Mouse (Mus musculus) liver, embryonic 16.5 days (tissue): ENCODE measurements around the gene Fars2. TPM values are rescaled to one million over a fixed set of nuclear protein-coding genes. Genes with fewer than 3 reads are reported as not detected.

Experiments
- ATAC-seq: fragments of 200-750 bp; cut with Nextera tagmentation; 2 replicates; pipeline ENCODE4 v1.8.0; 2017; ENCODE audit warnings: low read depth, mild to moderate bottlenecking, moderate number of reproducible peaks, moderate library complexity
- H3K27ac ChIP-seq: fragments of 300-500 bp; sonication (generic); 2 replicates; pipeline ENCODE4 v1.5.1; 2014; ENCODE audit warnings: mild to moderate bottlenecking, low read length
- H3K27me3 ChIP-seq: fragments of 300-500 bp; sonication (generic); 2 replicates; pipeline ENCODE4 v1.6.1; 2014; ENCODE audit warnings: low read depth, low read length, mixed read lengths; ENCODE audit not compliant: control insufficient read depth, insufficient read depth
- H3K36me3 ChIP-seq: fragments of 300-500 bp; sonication (generic); 2 replicates; pipeline ENCODE4 v1.6.1; 2014; ENCODE audit warnings: mild to moderate bottlenecking; ENCODE audit not compliant: control insufficient read depth, insufficient read depth
- H3K4me1 ChIP-seq: fragments of 300-500 bp; sonication (generic); 2 replicates; pipeline ENCODE4 v1.6.1; 2014; ENCODE audit warnings: low read depth, low read length, mixed read lengths; ENCODE audit not compliant: control insufficient read depth
- H3K4me2 ChIP-seq: fragments of 300-500 bp; sonication (generic); 2 replicates; pipeline ENCODE4 v1.6.1; 2014; ENCODE audit warnings: low read depth, low read length, mixed read lengths
- H3K4me3 ChIP-seq: fragments of 300-500 bp; sonication (generic); 2 replicates; pipeline ENCODE4 v1.5.1; 2014; ENCODE audit warnings: low read depth, mild to moderate bottlenecking, low read length
- H3K9ac ChIP-seq: fragments of 300-500 bp; sonication (generic); 2 replicates; pipeline ENCODE4 v1.6.1; 2014; ENCODE audit warnings: low read depth, low read length
- H3K9me3 ChIP-seq: fragments of 300-500 bp; sonication (generic); replicated peaks from 2 replicates; pipeline ENCODE4 v1.6.1; 2016; ENCODE audit warnings: low read length; ENCODE audit not compliant: control insufficient read depth
- WGBS: fragments of 180-500 bp; shearing (Covaris S2); extraction: QIAGEN DNeasy Blood & Tissue Kit; methylation state at CpG from one replicate; pipeline ENCODE4 v1.1.7; 2014; ENCODE audit not compliant: insufficient replicate concordance; 5-methylcytosine and 5-hydroxymethylcytosine counted together
- polyA plus RNA-seq: library from polyadenylated mRNA; unstranded; fragments of >200 nt; fragmentation: Nextera tagmentation; extraction: Ambion mirVana; gene quantifications from 2 replicates; pipeline ENCODE4 v1.2.1, GENCODE M21; 2015

The Fars2 gene
- polyA plus RNA-seq, 1 experiment from 2014 or later: 26.0 TPM

GRCm38 (mm10) chr13:36493294-36493693, 376.1 kb downstream of the Fars2 start:
- Histone ChIP-seq H3K27ac (no peak overlapping the region), H3K4me1 (no peaks in the 10 kb centered on the region), H3K36me3 (no peaks in the 10 kb centered on the region), H3K4me3 (no peak overlapping the region), H3K27me3 (no peaks in the 10 kb centered on the region), H3K4me2 (no peak overlapping the region), H3K9me3 (no peaks in the 10 kb centered on the region), H3K9ac (no peak overlapping the region)
- 67% methylated on average over 2 of the region's 2 CpGs for WGBS
- ATAC-seq: no peak

- 68% methylated on average over 7 of the region's 7 CpGs for WGBS
- H3K27ac ChIP-seq: no peak overlapping the region
- H3K36me3 ChIP-seq: no peaks in the 10 kb centered on the region
- H3K9ac ChIP-seq: no peak overlapping the region
- no peaks in the 10 kb centered on the region for H3K4me1 ChIP-seq
- H3K4me3 ChIP-seq: no peak overlapping the region
- no peak overlapping the region for H3K4me2 ChIP-seq
- H3K9me3 ChIP-seq: no peaks in the 10 kb centered on the region
- no peaks in the 10 kb centered on the region for H3K27me3 ChIP-seq
- no peak for ATAC-seq
These were observed 376.6 kb downstream of the Fars2 start for GRCm38 (mm10) chr13:36493762-36494161.

GRCm38 (mm10) chr13:36495980-36496379, 378.8 kb downstream of the Fars2 start:
- no peak overlapping the region for H3K4me3 ChIP-seq
- H3K27ac ChIP-seq: no peak overlapping the region
- H3K4me1 ChIP-seq: no peaks in the 10 kb centered on the region
- no peaks in the 10 kb centered on the region for H3K9me3 ChIP-seq
- no peak overlapping the region for H3K4me2 ChIP-seq
- 53% methylated on average over 2 of the region's 2 CpGs for WGBS
- ATAC-seq: no peak
- H3K36me3 ChIP-seq: no peaks in the 10 kb centered on the region
- no peak overlapping the region for H3K9ac ChIP-seq
- no peaks in the 10 kb centered on the region for H3K27me3 ChIP-seq

- Histone ChIP-seq H3K4me3 (no peak overlapping the region), H3K4me2 (no peak overlapping the region), H3K9me3 (no peaks in the 10 kb centered on the region), H3K9ac (no peak overlapping the region), H3K4me1 (no peaks in the 10 kb centered on the region), H3K27ac (no peak overlapping the region), H3K36me3 (no peaks in the 10 kb centered on the region), H3K27me3 (no peaks in the 10 kb centered on the region)
- no peak for ATAC-seq
- 54% methylated on average over 4 of the region's 4 CpGs for WGBS
These were observed 380.1 kb downstream of the Fars2 start for GRCm38 (mm10) chr13:36497346-36497745.

GRCm38 (mm10) chr13:36500370-36500905, 383.2 kb downstream of the Fars2 start:
- Histone ChIP-seq H3K4me3 (no peak overlapping the region), H3K9me3 (no peaks in the 10 kb centered on the region), H3K27me3 (no peaks in the 10 kb centered on the region), H3K4me1 (no peaks in the 10 kb centered on the region), H3K36me3 (no peaks in the 10 kb centered on the region), H3K9ac (no peak overlapping the region), H3K4me2 (no peak overlapping the region), H3K27ac (no peak overlapping the region)
- WGBS: 58% methylated on average over 4 of the region's 4 CpGs
- ATAC-seq: no peak

GRCm38 (mm10) chr13:36503551-36503950, 386.3 kb downstream of the Fars2 start:
- no peak for ATAC-seq
- Histone ChIP-seq H3K9me3 (no peaks in the 10 kb centered on the region), H3K4me2 (no peak overlapping the region), H3K9ac (no peak overlapping the region), H3K36me3 (no peaks in the 10 kb centered on the region), H3K4me3 (no peak overlapping the region), H3K27ac (no peak overlapping the region), H3K27me3 (no peaks in the 10 kb centered on the region), H3K4me1 (no peaks in the 10 kb centered on the region)
- WGBS: 60% methylated on average over 3 of the region's 3 CpGs

GRCm38 (mm10) chr13:36503991-36504390, 386.8 kb downstream of the Fars2 start:
- H3K4me3 ChIP-seq: no peak overlapping the region
- H3K4me1 ChIP-seq: no peaks in the 10 kb centered on the region
- 71% methylated on average over 7 of the region's 7 CpGs for WGBS
- no peak overlapping the region for H3K4me2 ChIP-seq
- no peaks in the 10 kb centered on the region for H3K27me3 ChIP-seq
- H3K9ac ChIP-seq: no peak overlapping the region
- H3K9me3 ChIP-seq: no peaks in the 10 kb centered on the region
- H3K36me3 ChIP-seq: no peaks in the 10 kb centered on the region
- no peak for ATAC-seq
- no peak overlapping the region for H3K27ac ChIP-seq

GRCm38 (mm10) chr13:36505730-36506129, 388.5 kb downstream of the Fars2 start:
- WGBS: 71% methylated on average over 6 of the region's 6 CpGs
- Histone ChIP-seq H3K4me1 (no peaks in the 10 kb centered on the region), H3K4me2 (no peak overlapping the region), H3K9ac (no peak overlapping the region), H3K4me3 (no peak overlapping the region), H3K27me3 (no peaks in the 10 kb centered on the region), H3K36me3 (no peaks in the 10 kb centered on the region), H3K9me3 (no peaks in the 10 kb centered on the region), H3K27ac (no peak overlapping the region)
- ATAC-seq: no peak

GRCm38 (mm10) chr13:36506315-36506714, 389.1 kb downstream of the Fars2 start:
- no peak overlapping the region for H3K4me2 ChIP-seq
- no peaks in the 10 kb centered on the region for H3K27me3 ChIP-seq
- ATAC-seq: no peak
- no peak overlapping the region for H3K4me3 ChIP-seq
- H3K9ac ChIP-seq: no peak overlapping the region
- H3K4me1 ChIP-seq: no peaks in the 10 kb centered on the region
- 61% methylated on average over 5 of the region's 5 CpGs for WGBS
- no peaks in the 10 kb centered on the region for H3K36me3 ChIP-seq
- H3K9me3 ChIP-seq: no peaks in the 10 kb centered on the region
- H3K27ac ChIP-seq: no peak overlapping the region
